Mouse (Mus musculus): ENCODE results near the gene Cdc42ep5.

Cdc42ep5 gene

DNA sequence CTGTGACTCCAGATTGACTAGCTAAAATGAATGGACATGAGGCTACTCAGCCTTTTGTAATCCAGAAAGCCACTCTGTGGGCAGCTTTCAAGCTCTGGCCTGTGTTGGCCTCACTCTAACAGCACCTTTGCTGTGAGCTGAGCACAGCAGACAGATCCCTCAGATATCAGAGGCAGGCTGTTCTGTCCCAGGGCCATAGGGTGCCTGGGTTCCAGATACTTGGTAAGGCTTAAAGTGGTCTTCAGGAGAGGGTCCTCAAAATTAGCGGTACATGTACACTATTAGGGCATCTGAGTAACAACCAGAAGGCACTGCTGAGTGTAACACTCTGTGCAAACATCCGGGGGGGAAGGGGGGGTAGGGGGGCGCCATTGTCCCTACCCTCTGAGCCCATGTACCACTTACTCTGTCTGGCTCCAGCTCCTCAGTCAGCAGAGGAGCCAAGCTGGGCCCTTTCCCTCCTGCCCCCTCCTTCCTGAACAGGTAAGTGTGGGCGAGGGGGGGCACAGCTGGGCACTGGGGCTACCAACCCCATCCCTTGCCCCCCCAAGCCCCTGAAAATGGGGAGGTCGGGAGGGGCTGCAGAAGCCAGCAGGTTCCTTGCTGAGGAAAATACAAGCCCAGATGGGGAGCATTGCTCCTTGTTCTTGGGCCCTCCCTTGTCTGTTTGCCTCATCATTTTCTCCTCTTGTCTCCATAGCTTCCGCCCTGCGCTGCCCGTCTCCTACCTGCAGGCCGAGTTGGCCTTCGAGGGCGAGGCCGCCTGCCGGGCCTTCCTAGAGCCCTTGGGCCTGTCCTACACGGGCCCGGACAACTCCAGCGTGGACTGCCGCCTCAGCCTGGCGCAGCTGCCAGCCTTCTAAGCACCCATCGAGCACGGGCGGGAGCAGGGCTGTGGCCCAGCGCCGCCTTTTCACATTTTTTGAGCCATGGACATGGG lies 18.1 kb downstream of the Cdc42ep5 start:
- DNase-seq (ENCODE audit: low spot score) = no peak

DNA sequence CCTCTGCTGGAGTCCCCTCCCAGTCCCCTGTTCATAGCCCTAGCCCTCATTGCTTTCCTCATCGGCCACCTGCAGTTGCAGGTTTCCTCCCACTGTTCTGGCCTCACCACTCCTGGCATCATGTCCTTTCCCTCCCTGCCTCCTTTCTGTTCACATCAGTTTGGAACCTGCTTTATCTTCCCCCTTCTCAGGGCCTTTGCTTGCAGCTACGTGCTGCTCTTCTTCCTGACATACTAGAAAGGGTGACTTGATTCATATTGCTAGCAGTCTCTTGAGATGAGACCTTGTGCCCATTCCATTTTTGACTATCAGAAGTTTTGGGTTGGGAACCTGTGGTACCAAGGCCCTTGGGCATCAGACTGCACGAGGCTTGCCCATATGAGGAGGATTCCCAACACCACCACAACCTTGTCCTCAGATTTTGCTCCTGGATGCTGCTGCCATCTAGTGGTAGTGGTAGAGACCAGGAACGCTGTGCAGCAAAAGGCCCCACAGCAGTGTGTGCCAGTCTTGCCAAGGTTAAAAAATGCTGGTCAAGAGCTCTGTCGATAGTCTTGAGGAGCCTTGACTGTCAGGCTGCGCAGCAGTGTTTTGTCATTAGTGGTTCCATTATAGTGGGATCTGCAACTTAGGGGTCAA lies 19.0 kb downstream of the Cdc42ep5 start:
- DNase-seq (ENCODE audit: low spot score) = peak; percentile 63

DNA sequence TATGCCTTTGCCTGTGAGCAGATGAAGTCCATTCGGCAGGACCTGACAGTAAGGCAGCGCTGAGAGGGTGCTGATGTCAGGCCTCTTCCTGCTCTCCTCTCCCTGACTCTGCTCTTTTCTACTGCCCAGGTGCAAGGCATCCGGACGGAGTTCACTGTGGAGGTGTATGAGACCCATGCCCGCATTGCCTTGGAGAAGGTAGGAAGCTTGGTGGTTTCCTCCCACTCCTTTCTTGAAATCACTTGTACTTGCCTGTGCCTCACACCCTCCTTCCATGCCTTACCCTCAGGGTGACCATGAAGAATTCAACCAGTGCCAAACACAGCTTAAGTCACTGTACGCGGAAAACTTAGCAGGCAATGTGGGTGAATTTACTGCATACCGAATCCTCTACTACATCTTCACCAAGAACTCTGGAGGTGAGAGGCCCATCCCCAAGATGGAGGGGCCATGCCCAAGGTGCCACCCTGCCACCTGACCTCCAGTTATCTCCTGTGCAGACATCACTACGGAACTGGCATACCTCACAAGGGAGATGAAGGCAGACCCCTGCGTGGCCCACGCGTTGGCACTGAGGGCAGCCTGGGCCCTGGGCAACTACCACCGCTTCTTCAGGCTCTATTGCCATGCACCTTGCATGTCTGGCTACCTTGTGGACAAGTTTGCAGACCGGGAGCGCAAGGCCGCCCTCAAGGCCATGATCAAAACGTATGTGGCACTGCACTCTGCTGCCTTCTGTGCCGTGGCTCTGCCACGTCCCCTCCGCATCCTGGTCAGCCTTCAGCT lies 19.7 kb downstream of the Cdc42ep5 start:
- no peak for DNase-seq (ENCODE audit: low spot score)

- DNase-seq (ENCODE audit: low spot score) = no peak
Observed at GRCm38 (mm10) chr7:4144046-4144445, 20.6 kb downstream of the Cdc42ep5 start.

DNA sequence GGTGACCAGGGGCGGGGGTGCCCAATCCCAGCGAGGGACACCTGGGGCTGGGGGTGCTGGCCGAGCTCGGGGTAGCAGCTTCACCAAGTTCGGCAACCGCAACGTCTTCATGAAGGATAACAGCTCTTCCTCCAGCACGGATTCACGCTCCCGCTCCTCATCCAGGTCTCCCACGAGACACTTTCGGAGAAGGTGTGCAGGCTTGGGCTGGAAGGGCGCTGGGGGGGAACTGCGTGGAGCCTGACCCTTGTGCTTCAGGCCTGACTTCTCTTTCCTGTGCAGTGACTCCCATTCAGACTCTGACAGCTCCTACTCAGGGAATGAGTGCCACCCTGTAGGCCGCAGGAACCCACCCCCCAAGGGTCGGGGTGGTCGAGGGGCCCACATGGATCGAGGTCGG lies 21.2 kb downstream of the Cdc42ep5 start:
- no peak for DNase-seq (ENCODE audit: low spot score)

- DNase-seq (ENCODE audit: low spot score) = no peak
Observed at GRCm38 (mm10) chr7:4142796-4143445, 21.7 kb downstream of the Cdc42ep5 start.

- DNase-seq (ENCODE audit: low spot score) = no peak
Observed at GRCm38 (mm10) chr7:4141648-4142325, 22.9 kb downstream of the Cdc42ep5 start.

DNA sequence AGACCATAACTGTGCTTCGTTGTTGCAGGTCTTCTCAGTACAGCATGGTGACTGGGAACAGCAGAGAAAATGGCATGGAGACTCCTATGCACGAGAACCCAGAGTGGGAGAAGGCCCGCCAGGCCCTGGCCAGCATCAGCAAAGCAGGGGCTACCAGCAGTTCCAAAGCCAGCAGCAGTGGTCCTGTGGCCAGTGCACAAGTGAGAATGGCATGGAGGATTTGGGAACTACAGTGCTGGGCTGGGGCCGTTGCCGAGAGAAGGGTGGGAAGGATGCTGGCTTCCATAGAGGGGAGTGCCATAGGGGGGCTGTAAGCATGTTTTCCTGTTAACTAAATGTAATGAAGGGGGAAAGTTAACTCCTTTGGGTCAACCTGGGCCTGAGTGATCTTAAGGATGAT lies 25.3 kb downstream of the Cdc42ep5 start:
- no peak for DNase-seq (ENCODE audit: low spot score)

GRCm38 (mm10) chr7:4138671-4139070 lies 26.0 kb downstream of the Cdc42ep5 start:
- DNase-seq (ENCODE audit: low spot score) = no peak

- DNase-seq (ENCODE audit: low spot score) = no peak
Observed at GRCm38 (mm10) chr7:4138181-4138580, 26.5 kb downstream of the Cdc42ep5 start.

GRCm38 (mm10) chr7:4137746-4138145 lies 26.9 kb downstream of the Cdc42ep5 start:
- no peak for DNase-seq (ENCODE audit: low spot score)

DNA sequence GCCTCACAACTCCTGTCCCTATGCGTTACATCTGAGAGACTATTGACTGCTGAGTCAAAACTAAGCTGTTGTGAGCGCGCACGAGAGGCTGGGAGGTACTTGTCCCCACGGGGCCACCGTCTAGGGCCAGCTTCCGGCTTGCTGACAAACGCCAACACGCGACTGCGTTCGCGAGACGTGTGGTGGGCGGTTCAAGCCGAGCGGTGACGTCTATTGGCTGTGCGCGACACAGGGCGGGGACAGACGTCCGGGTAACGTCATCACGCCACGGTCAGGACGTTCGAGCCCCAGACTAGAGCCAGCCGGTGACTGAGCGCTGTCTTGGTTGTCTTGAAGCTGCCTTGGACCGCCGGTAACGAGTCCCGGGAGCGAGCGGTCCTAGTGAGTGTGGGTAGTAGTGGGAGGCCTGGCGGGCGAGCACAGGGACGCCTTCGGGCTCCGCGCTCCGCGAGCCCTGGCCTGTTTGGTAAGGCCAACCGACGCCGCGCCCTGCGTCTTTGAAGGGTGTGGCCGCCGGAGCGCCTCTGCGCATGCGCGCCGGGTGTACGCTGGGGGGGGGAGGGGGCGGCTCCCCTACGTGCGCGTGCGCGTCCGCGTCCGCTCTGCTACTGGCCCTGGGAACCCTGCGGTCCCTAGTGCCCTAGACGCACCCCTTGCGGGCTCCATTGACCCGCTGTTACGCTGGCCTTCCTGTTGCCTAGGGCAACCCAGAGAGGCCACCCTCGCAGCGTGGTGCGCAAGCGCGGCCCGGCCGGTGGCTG lies 27.7 kb downstream of the Cdc42ep5 start, which contains the start of gene Leng8:
TSS of gene Leng8 (plus strand) at position 269 of the 761 bp plus-strand sequence.
- peak; percentile 98 for DNase-seq (ENCODE audit: low spot score)

GRCm38 (mm10) chr7:4136404-4136770 lies 28.3 kb downstream of the Cdc42ep5 start:
- no peak for DNase-seq (ENCODE audit: low spot score)

DNA sequence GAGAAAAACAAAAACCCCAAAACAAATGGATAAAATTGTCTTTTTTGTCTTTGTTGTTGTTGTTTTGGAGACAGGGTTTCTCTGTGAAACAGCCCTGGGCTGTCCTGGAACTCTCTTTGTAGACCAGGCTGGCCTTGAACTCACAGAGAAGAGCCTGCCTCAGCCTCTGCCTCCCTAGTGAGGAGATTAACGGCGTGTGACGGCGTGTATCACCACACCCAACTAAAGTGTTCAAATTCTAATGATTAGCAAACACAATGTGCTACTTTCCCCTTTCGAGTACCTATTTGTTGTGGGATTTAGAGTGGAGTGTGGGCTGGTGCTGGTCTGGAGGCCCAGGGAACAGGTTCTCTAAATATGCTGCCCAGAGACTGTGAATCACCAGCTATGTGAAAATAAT lies 29.7 kb downstream of the Cdc42ep5 start:
- DNase-seq (ENCODE audit: low spot score) = no peak

GRCm38 (mm10) chr7:4132998-4133397 lies 31.7 kb downstream of the Cdc42ep5 start:
- no peak for DNase-seq (ENCODE audit: low spot score)

- DNase-seq (ENCODE audit: low spot score) = no peak
Observed at GRCm38 (mm10) chr7:4132581-4132980, 32.1 kb downstream of the Cdc42ep5 start.

DNA sequence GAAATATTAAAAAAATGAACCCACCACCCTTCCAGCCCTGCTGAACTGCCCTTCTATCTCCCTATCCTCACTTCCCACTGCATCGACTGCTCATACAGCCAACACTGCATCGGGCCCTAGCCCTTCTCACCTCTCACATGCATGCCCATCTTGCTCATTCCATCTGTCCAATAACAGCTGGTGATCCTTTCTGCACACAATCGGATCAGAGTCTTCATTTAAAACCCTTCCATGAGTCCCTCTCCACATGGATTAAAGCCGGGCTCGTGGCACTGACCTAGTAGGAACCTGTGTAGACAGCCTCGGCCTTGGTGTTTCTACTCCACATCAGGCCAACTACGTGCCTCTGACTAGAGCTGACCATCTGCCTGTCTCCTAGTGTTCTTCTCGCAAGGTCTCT lies 32.7 kb downstream of the Cdc42ep5 start:
- no peak for DNase-seq (ENCODE audit: low spot score)

GRCm38 (mm10) chr7:4130686-4131452 lies 33.8 kb downstream of the Cdc42ep5 start:
- peak; percentile 90 for DNase-seq (ENCODE audit: low spot score)

DNA sequence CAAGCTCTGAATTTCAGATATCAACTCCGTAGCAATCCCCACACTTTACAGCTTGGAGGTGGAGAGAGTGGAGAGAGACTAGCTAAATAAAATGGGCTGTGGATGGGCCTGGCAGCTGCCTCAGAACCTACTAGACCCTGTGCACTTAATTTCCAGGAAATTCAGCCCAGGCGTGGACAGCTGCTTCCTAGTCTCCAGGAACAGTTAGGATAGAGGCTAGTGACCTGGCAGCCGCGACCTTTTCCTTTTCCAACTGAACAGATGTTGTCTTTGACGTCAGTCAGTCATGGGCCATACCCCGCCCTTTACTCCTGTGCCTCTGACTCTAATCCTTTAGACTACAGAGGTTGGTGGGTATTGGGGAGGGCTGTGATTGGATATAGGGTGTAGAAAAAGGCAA lies 35.8 kb downstream of the Cdc42ep5 start:
- DNase-seq (ENCODE audit: low spot score) = no peak

DNA sequence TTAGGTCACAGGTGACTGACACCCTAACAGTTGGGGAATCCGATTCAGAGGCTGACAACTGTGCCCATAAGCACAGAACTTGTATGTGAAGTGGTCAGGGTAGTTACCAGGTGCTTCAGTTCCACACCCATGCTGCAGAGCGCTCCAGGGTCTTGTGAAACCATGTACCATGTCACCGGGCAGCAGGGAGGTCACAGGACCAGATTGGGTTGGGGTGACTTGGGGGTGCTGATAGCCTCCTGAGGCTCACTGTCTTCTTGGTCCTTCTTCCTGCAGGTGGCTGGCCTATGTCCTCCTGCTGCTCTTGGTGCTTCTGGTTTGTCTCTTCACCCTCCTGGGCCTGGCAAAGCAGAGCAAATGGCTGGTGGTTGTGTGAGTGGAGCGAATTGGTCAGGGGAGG lies 36.8 kb downstream of the Cdc42ep5 start:
- DNase-seq (ENCODE audit: low spot score) = no peak

Data from embryo, embryonic 10.5 days (tissue).